Mouse (Mus musculus): Measurements from ENCODE around the gene Mdm1. TPM values are rescaled to one million over a fixed set of nuclear protein-coding genes. Genes with fewer than 3 reads are reported as not detected.

Gene Mdm1
- polyA plus RNA-seq, 1 experiment = 23.3 TPM

- no peak for DNase-seq
- Histone ChIP-seq H3K36me3 (ENCODE audit: control insufficient read depth, insufficient read depth, low read length) (no peaks in the 10 kb centered on the region), H3K27me3 (ENCODE audit: control insufficient read depth, insufficient read depth, low read length) (no peaks in the 10 kb centered on the region), H3K4me1 (replicated peaks; ENCODE audit: control insufficient read depth, insufficient read depth, low read length) (peaks cover 19% of the 10 kb centered on the region), H3K27ac (ENCODE audit: control insufficient read depth, insufficient read depth, low read length) (no peak overlapping the region), H3K4me3 (ENCODE audit: control insufficient read depth, insufficient read depth, low read length) (no peak overlapping the region)
- TF ChIP-seq CTCF (IDR thresholded peaks at IDR 0.05; ENCODE audit: borderline replicate concordance, control insufficient read depth, extremely low read depth, insufficient read depth, low read length, poor library complexity) = no peak
- TF ChIP-seq POLR2A (IDR thresholded peaks at IDR 0.05; ENCODE audit: control insufficient read depth, extremely low read depth, insufficient read depth, low read length, poor library complexity) = no peak
- 48% methylated on average over 25 of the region's 25 CpGs for WGBS
These were observed 20.3 kb upstream of the Mdm1 start for GRCm38 (mm10) chr10:118121047-118121936.

- TF ChIP-seq POLR2A (IDR thresholded peaks at IDR 0.05; ENCODE audit: control insufficient read depth, extremely low read depth, insufficient read depth, low read length, poor library complexity) (no peak), CTCF (IDR thresholded peaks at IDR 0.05; ENCODE audit: borderline replicate concordance, control insufficient read depth, extremely low read depth, insufficient read depth, low read length, poor library complexity) (no peak)
- Histone ChIP-seq H3K36me3 (ENCODE audit: control insufficient read depth, insufficient read depth, low read length) (no peaks in the 10 kb centered on the region), H3K27ac (ENCODE audit: control insufficient read depth, insufficient read depth, low read length) (no peak overlapping the region; the same call in 1 of the 2 replicates), H3K4me1 (replicated peaks; ENCODE audit: control insufficient read depth, insufficient read depth, low read length) (peaks cover 17% of the 10 kb centered on the region), H3K27me3 (ENCODE audit: control insufficient read depth, insufficient read depth, low read length) (no peaks in the 10 kb centered on the region), H3K4me3 (ENCODE audit: control insufficient read depth, insufficient read depth, low read length) (no peak overlapping the region)
- peak; percentile 65 for DNase-seq
- WGBS = 7% methylated on average over 13 of the region's 13 CpGs
These were observed 19.7 kb upstream of the Mdm1 start for GRCm38 (mm10) chr10:118121937-118122285.

- WGBS = 94% methylated on average over 11 of the region's 11 CpGs
- no peak for DNase-seq
- no peak overlapping the region for H3K4me3 ChIP-seq (ENCODE audit: control insufficient read depth, insufficient read depth, low read length)
- no peaks in the 10 kb centered on the region for H3K36me3 ChIP-seq (ENCODE audit: control insufficient read depth, insufficient read depth, low read length)
- H3K27me3 ChIP-seq (ENCODE audit: control insufficient read depth, insufficient read depth, low read length) = no peaks in the 10 kb centered on the region
- peaks cover 17% of the 10 kb centered on the region for H3K4me1 ChIP-seq (replicated peaks; ENCODE audit: control insufficient read depth, insufficient read depth, low read length)
- TF ChIP-seq CTCF (IDR thresholded peaks at IDR 0.05; ENCODE audit: borderline replicate concordance, control insufficient read depth, extremely low read depth, insufficient read depth, low read length, poor library complexity) = no peak
- no peak for TF ChIP-seq POLR2A (IDR thresholded peaks at IDR 0.05; ENCODE audit: control insufficient read depth, extremely low read depth, insufficient read depth, low read length, poor library complexity)
- H3K27ac ChIP-seq (ENCODE audit: control insufficient read depth, insufficient read depth, low read length) = no peak overlapping the region; the same call in 1 of the 2 replicates
These were observed 19.0 kb upstream of the Mdm1 start for GRCm38 (mm10) chr10:118122441-118123162.

DNA sequence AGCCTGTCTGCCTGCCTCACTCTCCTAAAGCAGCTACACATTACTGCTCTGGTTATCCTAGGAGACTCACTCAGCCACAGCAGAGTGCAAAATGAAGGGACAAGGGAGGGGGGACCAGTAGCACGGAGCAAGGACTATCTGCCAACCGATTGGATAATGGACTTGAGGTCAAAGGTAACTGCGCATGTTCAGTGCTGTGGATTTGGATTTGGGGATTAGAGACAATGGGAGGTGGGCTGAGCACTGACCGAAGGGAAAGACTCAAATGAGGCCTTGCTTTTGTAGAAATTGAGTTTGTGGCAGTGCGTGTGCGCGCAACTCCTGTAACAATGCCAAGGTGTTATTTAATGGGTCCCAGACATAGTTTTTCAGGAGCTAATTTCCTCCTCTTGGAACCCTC, 16.4 kb upstream of the Mdm1 start:
- Histone ChIP-seq H3K36me3 (ENCODE audit: control insufficient read depth, insufficient read depth, low read length) (no peaks in the 10 kb centered on the region), H3K27ac (ENCODE audit: control insufficient read depth, insufficient read depth, low read length) (no peak overlapping the region), H3K4me3 (ENCODE audit: control insufficient read depth, insufficient read depth, low read length) (no peak overlapping the region), H3K27me3 (ENCODE audit: control insufficient read depth, insufficient read depth, low read length) (no peaks in the 10 kb centered on the region), H3K4me1 (replicated peaks; ENCODE audit: control insufficient read depth, insufficient read depth, low read length) (peaks cover 17% of the 10 kb centered on the region)
- DNase-seq = no peak
- over 99% methylated on average over 7 of the region's 7 CpGs for WGBS
- TF ChIP-seq CTCF (IDR thresholded peaks at IDR 0.05; ENCODE audit: borderline replicate concordance, control insufficient read depth, extremely low read depth, insufficient read depth, low read length, poor library complexity) = no peak
- TF ChIP-seq POLR2A (IDR thresholded peaks at IDR 0.05; ENCODE audit: control insufficient read depth, extremely low read depth, insufficient read depth, low read length, poor library complexity) = no peak

DNA sequence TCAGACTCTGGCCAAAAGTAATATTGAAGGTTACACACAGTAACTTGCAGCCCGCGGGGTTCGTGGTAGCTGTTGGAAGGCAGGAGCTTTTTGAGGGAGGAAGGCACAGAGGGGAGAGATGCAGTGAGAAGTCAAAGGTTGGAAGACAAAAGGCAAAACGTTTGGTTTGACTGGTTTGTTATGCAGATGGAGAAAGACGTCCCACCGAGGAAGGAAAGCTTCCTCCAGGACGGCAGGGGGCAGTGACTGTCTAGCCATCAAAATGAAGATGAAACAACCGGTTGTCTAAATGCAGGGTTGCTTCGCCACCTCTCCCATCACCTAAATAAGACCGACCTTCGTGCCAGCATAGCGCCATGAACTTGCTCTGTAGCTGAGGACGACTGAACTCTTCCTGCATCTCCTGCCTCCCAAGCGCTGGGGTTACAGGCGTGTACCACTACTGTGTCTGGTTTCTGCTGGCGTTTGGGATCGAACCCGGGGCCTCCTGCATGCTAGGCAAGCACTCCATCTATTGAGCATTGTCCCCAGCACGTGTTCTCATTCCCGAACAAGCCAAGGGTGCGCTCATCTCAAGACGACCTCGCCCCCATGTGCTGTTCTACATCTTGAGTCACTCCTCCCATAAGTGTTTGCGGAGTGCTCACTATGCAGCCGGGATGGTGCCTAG, 15.7 kb upstream of the Mdm1 start:
- Histone ChIP-seq H3K27me3 (ENCODE audit: control insufficient read depth, insufficient read depth, low read length) (no peaks in the 10 kb centered on the region), H3K4me1 (replicated peaks; ENCODE audit: control insufficient read depth, insufficient read depth, low read length) (peaks cover 15% of the 10 kb centered on the region), H3K4me3 (ENCODE audit: control insufficient read depth, insufficient read depth, low read length) (no peak overlapping the region), H3K36me3 (ENCODE audit: control insufficient read depth, insufficient read depth, low read length) (no peaks in the 10 kb centered on the region), H3K27ac (ENCODE audit: control insufficient read depth, insufficient read depth, low read length) (no peak overlapping the region)
- DNase-seq = no peak
- 93% methylated on average over 25 of the region's 25 CpGs for WGBS
- no peak for TF ChIP-seq POLR2A (IDR thresholded peaks at IDR 0.05; ENCODE audit: control insufficient read depth, extremely low read depth, insufficient read depth, low read length, poor library complexity)
- no peak for TF ChIP-seq CTCF (IDR thresholded peaks at IDR 0.05; ENCODE audit: borderline replicate concordance, control insufficient read depth, extremely low read depth, insufficient read depth, low read length, poor library complexity)

DNA sequence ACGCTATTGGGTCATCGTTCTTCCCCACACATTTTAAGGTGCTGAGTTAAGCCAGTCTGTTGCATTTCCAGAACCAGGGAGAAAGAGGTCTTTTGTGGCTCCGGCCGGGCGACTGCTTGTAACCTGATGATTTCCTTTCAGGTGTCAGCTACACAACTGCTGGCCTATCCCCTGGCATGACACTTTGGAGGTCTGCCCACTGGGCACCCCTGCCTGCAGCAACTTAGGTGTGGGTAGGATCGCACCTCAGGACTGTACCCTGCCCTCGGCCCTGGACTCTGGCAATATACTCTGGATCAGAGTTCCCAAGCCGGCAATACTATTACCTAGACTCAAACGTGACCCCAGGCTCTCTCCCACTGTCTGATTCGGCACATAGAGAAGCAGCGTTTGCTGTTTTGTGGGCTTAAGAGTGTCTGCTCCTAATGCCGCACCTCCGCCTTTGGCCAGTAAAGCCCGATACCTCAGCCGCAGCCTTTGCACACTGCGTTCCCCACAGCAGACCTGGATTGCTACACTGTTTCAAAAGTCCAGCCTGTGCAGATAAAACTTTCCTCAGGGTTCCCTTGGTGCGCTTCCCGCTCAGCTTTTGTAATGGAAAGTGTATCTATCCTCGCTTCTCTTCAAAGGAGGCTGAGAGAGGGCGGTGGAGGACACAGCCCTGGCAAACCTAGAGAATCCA, 12.5 kb upstream of the Mdm1 start:
- no peaks in the 10 kb centered on the region for H3K36me3 ChIP-seq (ENCODE audit: control insufficient read depth, insufficient read depth, low read length)
- 81% methylated on average over 20 of the region's 20 CpGs for WGBS
- no peak for DNase-seq
- H3K4me3 ChIP-seq (ENCODE audit: control insufficient read depth, insufficient read depth, low read length) = no peak overlapping the region
- no peak overlapping the region for H3K27ac ChIP-seq (ENCODE audit: control insufficient read depth, insufficient read depth, low read length)
- TF ChIP-seq CTCF (IDR thresholded peaks at IDR 0.05; ENCODE audit: borderline replicate concordance, control insufficient read depth, extremely low read depth, insufficient read depth, low read length, poor library complexity) = no peak
- TF ChIP-seq POLR2A (IDR thresholded peaks at IDR 0.05; ENCODE audit: control insufficient read depth, extremely low read depth, insufficient read depth, low read length, poor library complexity) = no peak
- H3K4me1 ChIP-seq (replicated peaks; ENCODE audit: control insufficient read depth, insufficient read depth, low read length) = no peaks in the 10 kb centered on the region
- no peaks in the 10 kb centered on the region for H3K27me3 ChIP-seq (ENCODE audit: control insufficient read depth, insufficient read depth, low read length)

Measured in thymus, adult 2 months (tissue).